Mouse (Mus musculus) heart, postnatal 25 days (tissue): ENCODE results near the gene Hoxa10. TPM values are rescaled to one million over a fixed set of nuclear protein-coding genes. Genes with fewer than 3 reads are reported as not detected.
A peak's percentile ranks its signal among the peaks of the same experiment; 100 is the strongest.

Source experiments
- DNase-seq: peaks from one replicate; pipeline ENCODE4 v3.0.0; 2022; ENCODE audit warnings: low spot score
- intact Hi-C: fragments of 180-260 bp; cut with DNase I; formaldehyde crosslinking; loops from one replicate; pipeline ENCODE4 v1.15.1; 2025
- total RNA-seq, 2 experiments: library from RNA; stranded (reverse); gene quantifications; 2 replicates each; pipeline ENCODE4 v1.2.3; 2021

The Hoxa10 gene
- total RNA-seq, 2 experiments from 2014 or later, result not detected

- intact Hi-C loops, result loop anchor here (10.0 kb wide), 1 partner anchor 49 kb away; the partner anchor contains the start of gene Evx1
- DNase-seq, result no peak
These were observed 24.8 kb upstream of the Hoxa10 start for GRCm38 (mm10) chr6:52265306-52265912.

- intact Hi-C loops, result loop anchor here (10.0 kb wide), 1 partner anchor 51 kb away; the partner anchor contains the start of gene Evx1
- no peak for DNase-seq
These were observed 23.6 kb upstream of the Hoxa10 start for GRCm38 (mm10) chr6:52264106-52264790.

DNA sequence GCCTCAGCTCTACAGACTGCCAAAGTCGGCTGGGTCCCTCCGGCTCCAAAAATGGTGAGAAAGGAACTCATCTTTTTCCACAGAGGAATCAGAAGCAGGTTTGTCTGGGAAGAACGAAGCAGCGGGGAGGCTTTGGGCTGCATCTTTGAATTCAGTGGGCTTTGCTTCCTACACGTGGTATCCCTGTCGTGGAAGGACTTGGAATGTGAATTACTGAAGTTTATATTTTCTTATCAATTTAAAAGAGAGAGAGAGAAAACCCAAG lies 22.6 kb upstream of the Hoxa10 start:
- DNase-seq, result no peak
- intact Hi-C loops, result loop anchor here (10.0 kb wide), 1 partner anchor 52 kb away; the partner anchor contains the start of gene Evx1

- intact Hi-C loops, result loop anchor here (10.0 kb wide), 1 partner anchor 52 kb away; the partner anchor contains the start of gene Evx1
- DNase-seq, result no peak
These were observed 22.0 kb upstream of the Hoxa10 start for GRCm38 (mm10) chr6:52262463-52263320.

DNA sequence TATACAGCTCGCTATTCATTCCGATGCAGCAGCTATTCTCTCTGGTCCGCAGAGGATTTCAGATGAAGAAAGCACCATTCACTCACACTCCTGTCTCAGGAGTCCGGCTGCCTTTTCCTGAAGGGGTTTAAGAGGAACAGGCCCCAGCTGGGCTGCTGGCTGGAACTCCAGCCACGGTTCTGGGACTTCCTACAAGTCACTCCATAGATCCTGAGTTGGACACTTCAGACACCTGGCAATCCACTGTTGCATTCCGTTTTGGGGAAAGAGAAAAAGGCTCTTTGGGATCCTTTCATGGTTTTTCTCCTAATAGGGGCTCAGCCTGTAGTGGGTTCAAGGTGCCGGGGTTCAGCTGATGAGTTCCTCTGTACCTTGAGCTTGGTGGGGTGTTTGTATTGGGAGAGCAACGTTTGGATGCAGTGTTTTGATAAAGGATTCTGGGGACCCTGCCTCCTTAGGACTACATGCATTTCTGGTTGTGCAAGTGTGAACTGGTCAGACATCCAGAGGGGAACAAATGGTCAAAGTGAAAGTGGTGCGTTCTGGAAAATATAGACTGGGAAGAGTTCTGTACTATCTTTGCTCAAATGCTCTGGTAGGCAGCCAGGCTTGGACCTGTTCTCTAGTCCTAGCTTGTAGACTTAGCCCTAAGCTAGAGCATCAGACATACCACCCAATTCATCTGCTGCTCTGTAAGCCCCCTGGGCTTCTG lies 21.3 kb upstream of the Hoxa10 start:
- intact Hi-C loops, result loop anchor here (10.0 kb wide), 1 partner anchor 53 kb away; the partner anchor contains the start of gene Evx1
- no peak for DNase-seq

GRCm38 (mm10) chr6:52260654-52261575 lies 20.3 kb upstream of the Hoxa10 start, which contains the start of gene Hoxa13:
Gene Hoxa13 (minus strand): TSS chr6:52260880.
- intact Hi-C loops, result loop anchor here (10.0 kb wide), 1 partner anchor 54 kb away; the partner anchor contains the start of gene Evx1
- no peak for DNase-seq

- intact Hi-C loops, result loop anchor here (5.0 to 10.0 kb wide), 4 partner anchors 55 to 882 kb away; partner anchors contain the start of gene Evx1
- no peak for DNase-seq
These were observed 19.2 kb upstream of the Hoxa10 start for GRCm38 (mm10) chr6:52259811-52260261.

GRCm38 (mm10) chr6:52259081-52259790 lies 18.6 kb upstream of the Hoxa10 start:
- intact Hi-C loops, result loop anchor here (5.0 kb wide), 3 partner anchors 318 to 883 kb away; no protein-coding TSS in a partner anchor
- no peak for DNase-seq

GRCm38 (mm10) chr6:52256956-52257355 lies 16.3 kb upstream of the Hoxa10 start:
- peak; percentile 48 for DNase-seq
- intact Hi-C loops, result loop anchor here (1.0 to 5.0 kb wide), 6 partner anchors 320 to 885 kb away; no protein-coding TSS in a partner anchor

- intact Hi-C loops, result no loop called here
These were observed 13.2 kb upstream of the Hoxa10 start for GRCm38 (mm10) chr6:52253511-52254500.

GRCm38 (mm10) chr6:52252775-52253376 lies 12.2 kb upstream of the Hoxa10 start:
- DNase-seq, result no peak
- intact Hi-C loops, result no loop called here

More at GRCm38 (mm10) chr6:52253511-52254500, 13.2 kb upstream of the Hoxa10 start:
- DNase-seq, result no peak

DNA sequence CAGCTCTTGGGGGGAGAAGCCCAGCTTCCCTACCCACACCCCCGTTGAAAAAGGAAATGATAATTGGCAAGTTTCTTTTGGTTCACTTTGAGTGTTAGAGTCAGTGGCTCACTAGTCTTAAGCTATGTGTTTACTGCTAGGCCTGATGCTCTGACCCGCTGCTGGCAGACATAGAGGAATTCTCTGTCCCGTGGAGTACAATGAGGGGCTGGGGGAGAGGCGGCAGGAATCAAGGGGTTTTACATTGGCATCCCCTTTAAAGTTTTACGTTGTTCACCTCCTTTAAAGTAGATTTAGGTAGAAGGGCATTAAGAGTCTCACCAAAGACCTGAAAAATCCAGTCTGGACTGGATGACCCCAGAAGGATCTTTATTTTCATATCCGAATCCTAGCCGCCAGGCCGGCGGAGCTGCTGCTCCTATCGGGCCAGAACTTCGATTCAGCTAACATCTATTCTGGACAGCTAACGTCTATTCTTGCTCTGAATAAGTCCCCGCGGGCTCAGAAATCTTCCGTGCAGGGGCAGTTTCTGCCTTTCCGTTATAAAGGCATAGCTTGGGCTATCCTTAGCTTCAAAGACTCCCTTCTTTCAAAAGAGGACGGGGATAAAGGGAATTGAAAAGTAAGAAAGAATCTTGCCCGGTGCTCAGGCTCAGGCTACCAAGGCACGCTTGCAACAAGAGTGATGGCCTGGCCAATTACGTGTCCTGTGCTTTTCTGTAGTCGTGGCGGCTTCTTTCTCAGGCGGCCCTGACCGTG lies 11.5 kb upstream of the Hoxa10 start:
- intact Hi-C loops, result no loop called here

GRCm38 (mm10) chr6:52251177-52251879 lies 10.7 kb upstream of the Hoxa10 start:
- no peak for DNase-seq
- intact Hi-C loops, result no loop called here

More for the DNA sequence above, 11.5 kb upstream of the Hoxa10 start:
- DNase-seq, result no peak

- DNase-seq, result no peak
These were observed 9.2 kb upstream of the Hoxa10 start for GRCm38 (mm10) chr6:52249826-52250225.

DNA sequence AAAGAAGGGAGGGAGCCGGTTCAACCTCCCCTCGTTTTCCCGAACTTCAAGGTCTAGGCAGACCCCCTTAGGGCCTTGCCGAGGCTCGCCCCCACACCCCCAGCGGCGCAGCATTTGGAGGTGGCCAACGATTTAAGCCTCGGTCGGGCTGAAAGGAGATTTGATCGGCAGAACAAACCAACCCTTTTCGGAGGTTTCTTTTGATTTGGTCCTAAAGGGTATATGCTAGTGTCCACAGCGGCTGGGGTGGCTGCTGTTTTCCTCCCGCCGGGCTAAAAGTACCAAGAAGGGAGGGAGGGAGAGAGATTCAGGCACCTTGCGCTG lies 8.7 kb upstream of the Hoxa10 start:
- DNase-seq, result no peak
- intact Hi-C loops, result no loop called here

More at GRCm38 (mm10) chr6:52249826-52250225, 9.2 kb upstream of the Hoxa10 start:
- intact Hi-C loops, result no loop called here
